Mouse (Mus musculus): ENCODE data around the gene Vamp5. TPM values are rescaled to one million over a fixed set of nuclear protein-coding genes. Genes with fewer than 3 reads are reported as not detected.

Gene Vamp5
- total and polyA plus RNA-seq, 3 experiments, result 465 to 593 TPM; not detected in 1

DNA sequence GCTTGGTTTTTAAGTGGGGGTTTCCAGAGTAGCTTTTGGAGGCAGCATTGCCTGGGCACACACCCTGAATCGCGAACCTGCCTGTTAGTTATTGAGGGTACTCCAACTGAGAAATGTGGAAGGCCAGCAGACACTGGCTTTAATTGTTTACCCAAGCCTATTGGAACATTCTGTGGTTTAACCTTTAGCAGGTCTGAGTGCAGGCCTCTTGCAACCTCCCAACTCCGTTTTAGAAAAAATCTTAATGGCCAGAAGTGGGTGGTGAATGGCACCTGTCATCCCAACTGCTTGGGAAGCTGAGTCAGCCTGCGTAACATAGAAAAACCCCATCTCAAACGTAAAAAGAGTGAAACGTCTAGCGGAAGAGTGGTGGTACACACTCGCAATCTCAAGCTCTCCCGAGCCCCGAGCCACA, 16.6 kb upstream of the Vamp5 start:
- no peak overlapping the region for H3K4me3 ChIP-seq (ENCODE audit: control insufficient read depth in 1 of 2, insufficient read depth in 1 of 2, low read depth in 2 of 2, low read length in 2 of 2)
- no peaks in the 10 kb centered on the region for H3K27me3 ChIP-seq (ENCODE audit: control insufficient read depth in 1 of 2, insufficient read depth in 2 of 2, low read length in 2 of 2)
- H3K9me3 ChIP-seq (replicated peaks; ENCODE audit: insufficient read depth, low read length), result no peaks in the 10 kb centered on the region
- peak; percentile 15 for DNase-seq (ENCODE audit: low read depth, low spot score)
- H3K36me3 ChIP-seq (ENCODE audit: control insufficient read depth in 1 of 2, insufficient read depth in 2 of 2, low read length in 2 of 2), result peaks cover 0 to 15% of the 10 kb centered on the region in 2 experiments; a peak in 2 of 4 replicates
- H3K79me2 ChIP-seq (ENCODE audit: control insufficient read depth, insufficient read depth, low read length, poor library complexity), result peaks cover 15% of the 10 kb centered on the region
- TF ChIP-seq MEF2A (IDR thresholded peaks at IDR 0.05; ENCODE audit: extremely low read depth, insufficient replicate concordance, low read depth, low read length, poor library complexity, severe bottlenecking) (no peak), POLR2AphosphoS2 (IDR thresholded peaks at IDR 0.05; ENCODE audit: low read length) (peak; percentile 65; the same call in 1 of the 2 replicates)
- H3K9ac ChIP-seq (ENCODE audit: control insufficient read depth, low read depth, low read length, poor library complexity, severe bottlenecking), result no peak overlapping the region
- no peak overlapping the region for H3K27ac ChIP-seq (ENCODE audit: control insufficient read depth, low read depth, low read length)
- H3K4me1 ChIP-seq (ENCODE audit: control insufficient read depth in 1 of 2, insufficient read depth in 2 of 2, low read length in 2 of 2), result peaks cover 0 to 24% of the 10 kb centered on the region in 2 experiments; a peak in 2 of 4 replicates

DNA sequence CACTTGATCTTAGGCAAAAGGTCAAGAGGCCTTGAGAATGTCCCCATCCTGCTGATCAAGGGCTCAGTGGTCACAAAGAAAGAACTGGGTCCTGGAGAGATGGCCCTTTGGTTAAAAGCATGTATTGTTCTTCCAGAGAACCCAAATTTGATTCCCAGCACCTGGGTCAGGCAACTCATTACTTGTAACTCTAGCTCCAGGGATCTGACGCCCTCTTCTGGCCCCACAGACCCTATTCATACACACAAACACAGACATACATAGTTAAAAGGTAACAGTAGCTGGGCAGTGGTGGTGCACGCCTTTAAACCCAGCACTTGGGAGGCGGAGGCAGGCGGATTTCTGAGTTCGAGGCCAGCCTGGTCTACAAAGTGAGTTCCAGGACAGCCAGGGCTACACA, 12.1 kb upstream of the Vamp5 start:
- peak overlapping the region; percentile 43 to 51 for H3K4me3 ChIP-seq (ENCODE audit: control insufficient read depth in 1 of 2, insufficient read depth in 1 of 2, low read depth in 2 of 2, low read length in 2 of 2)
- peak overlapping the region; percentile 96 for H3K9ac ChIP-seq (ENCODE audit: control insufficient read depth, low read depth, low read length, poor library complexity, severe bottlenecking)
- peaks cover 52% of the 10 kb centered on the region for H3K79me2 ChIP-seq (ENCODE audit: control insufficient read depth, insufficient read depth, low read length, poor library complexity)
- no peaks in the 10 kb centered on the region for H3K9me3 ChIP-seq (replicated peaks; ENCODE audit: insufficient read depth, low read length)
- H3K27me3 ChIP-seq (ENCODE audit: control insufficient read depth in 1 of 2, insufficient read depth in 2 of 2, low read length in 2 of 2), result no peaks in the 10 kb centered on the region
- peaks cover 0 to 43% of the 10 kb centered on the region in 2 experiments; a peak in 3 of 4 replicates for H3K4me1 ChIP-seq (ENCODE audit: control insufficient read depth in 1 of 2, insufficient read depth in 2 of 2, low read length in 2 of 2)
- TF ChIP-seq CTCF (IDR thresholded peaks at IDR 0.05 in 2 of 3, conservative IDR thresholded peaks at IDR 0.05 in 1 of 3; ENCODE audit: control insufficient read depth in 1 of 3, insufficient read depth in 1 of 3, low read depth in 2 of 3, low read length in 3 of 3, poor library complexity in 1 of 3, severe bottlenecking in 1 of 3) (peak in 1 of 3 experiments; percentile 27; a peak in 2 of 6 replicates), JUND (IDR thresholded peaks at IDR 0.05; ENCODE audit: low read depth, low read length) (no peak), MAFK (IDR thresholded peaks at IDR 0.05; ENCODE audit: borderline replicate concordance, low read depth, low read length) (no peak)
- H3K36me3 ChIP-seq (ENCODE audit: control insufficient read depth in 1 of 2, insufficient read depth in 2 of 2, low read length in 2 of 2), result peaks cover 0 to 35% of the 10 kb centered on the region in 2 experiments; a peak in 2 of 4 replicates
- DNase-seq (ENCODE audit: low read depth, low spot score), result peak; percentile 60
- H3K27ac ChIP-seq (ENCODE audit: control insufficient read depth, low read depth, low read length), result peak overlapping the region; percentile 99

DNA sequence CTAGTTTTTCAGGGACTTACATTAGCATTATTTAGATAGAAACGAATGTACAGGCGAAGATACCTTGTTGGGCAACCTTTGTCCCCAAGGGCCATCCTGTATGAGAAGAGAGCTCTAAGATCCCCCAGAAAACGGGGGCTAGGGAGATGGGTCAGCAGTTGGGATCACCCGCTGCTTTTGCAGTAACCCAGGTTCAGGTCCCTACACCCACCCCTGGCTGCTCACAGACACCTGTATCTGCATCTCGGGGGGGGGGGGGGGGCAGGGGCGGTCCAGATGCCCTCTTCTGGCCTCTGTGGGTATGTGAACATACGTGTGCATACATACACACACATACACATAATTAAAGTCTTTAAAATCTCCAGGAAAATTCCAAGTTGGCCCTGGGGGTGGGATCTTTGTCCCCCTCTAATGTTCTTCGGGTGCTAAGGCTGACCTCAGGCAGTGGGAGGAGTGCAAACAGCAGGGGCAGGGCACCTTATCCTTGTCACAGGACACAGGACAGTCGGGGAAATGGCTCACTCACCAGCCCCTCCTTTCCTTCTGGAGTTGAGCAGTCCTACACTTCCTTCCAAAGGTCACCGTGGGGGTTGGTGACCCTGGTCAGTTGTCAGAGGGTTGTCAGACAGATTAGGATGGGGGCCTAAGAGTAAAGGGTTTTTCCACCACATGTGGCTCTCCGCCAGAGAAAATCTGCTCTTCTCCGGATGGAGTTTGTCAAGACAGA, 10.7 kb upstream of the Vamp5 start:
- no peaks in the 10 kb centered on the region for H3K9me3 ChIP-seq (replicated peaks; ENCODE audit: insufficient read depth, low read length)
- H3K36me3 ChIP-seq (ENCODE audit: control insufficient read depth in 1 of 2, insufficient read depth in 2 of 2, low read length in 2 of 2), result peaks cover 0 to 40% of the 10 kb centered on the region in 2 experiments; a peak in 2 of 4 replicates
- peak overlapping the region; percentile 99 for H3K27ac ChIP-seq (ENCODE audit: control insufficient read depth, low read depth, low read length)
- H3K9ac ChIP-seq (ENCODE audit: control insufficient read depth, low read depth, low read length, poor library complexity, severe bottlenecking), result peak overlapping the region; percentile 96
- peak; percentile 79 for DNase-seq (ENCODE audit: low read depth, low spot score)
- H3K79me2 ChIP-seq (ENCODE audit: control insufficient read depth, insufficient read depth, low read length, poor library complexity), result peaks cover 55% of the 10 kb centered on the region
- H3K4me3 ChIP-seq (ENCODE audit: control insufficient read depth in 1 of 2, insufficient read depth in 1 of 2, low read depth in 2 of 2, low read length in 2 of 2), result peak overlapping the region; percentile 71 to 77
- TF ChIP-seq CTCF (IDR thresholded peaks at IDR 0.05 in 2 of 3, conservative IDR thresholded peaks at IDR 0.05 in 1 of 3; ENCODE audit: control insufficient read depth in 1 of 3, insufficient read depth in 1 of 3, low read depth in 2 of 3, low read length in 3 of 3, poor library complexity in 1 of 3, severe bottlenecking in 1 of 3) (peak in 1 of 3 experiments; percentile 33; a peak in 1 of 6 replicates), RCOR1 (IDR thresholded peaks at IDR 0.05; ENCODE audit: low read depth, low read length) (no peak), POLR2A (IDR thresholded peaks at IDR 0.05; ENCODE audit: control insufficient read depth in 1 of 2, insufficient read depth in 1 of 2, low read depth in 1 of 2, low read length in 2 of 2, poor library complexity in 1 of 2) (peak; percentile 18 to 66)
- peaks cover 0 to 47% of the 10 kb centered on the region in 2 experiments; a peak in 3 of 4 replicates for H3K4me1 ChIP-seq (ENCODE audit: control insufficient read depth in 1 of 2, insufficient read depth in 2 of 2, low read length in 2 of 2)
- no peaks in the 10 kb centered on the region for H3K27me3 ChIP-seq (ENCODE audit: control insufficient read depth in 1 of 2, insufficient read depth in 2 of 2, low read length in 2 of 2)

Data from MEL (cell line).